Mouse (Mus musculus) frontal cortex, adult (tissue): ENCODE data around the gene Atg3.

ENCODE experiments used
- ATAC-seq: cut with Nextera tagmentation; 2 replicates; pipeline ENCODE4 v1.9.2; 2017; ENCODE audit warnings: mild to moderate bottlenecking, moderate library complexity, mixed read lengths; ENCODE audit not compliant: low TSS enrichment

Atg3 gene

GRCm38 (mm10) chr16:45204859-45205670 lies 46.5 kb downstream of the Atg3 start:
- no peak for ATAC-seq

- no peak for ATAC-seq
These were observed 63.4 kb downstream of the Atg3 start for GRCm38 (mm10) chr16:45222016-45222415.

GRCm38 (mm10) chr16:45222771-45223170 lies 64.2 kb downstream of the Atg3 start:
- no peak for ATAC-seq

- ATAC-seq = no peak
These were observed 65.2 kb downstream of the Atg3 start, which contains the start of gene Btla for GRCm38 (mm10) chr16:45223648-45224388. Gene Btla, plus strand, starts transcription at chr16:45224315.

- ATAC-seq = no peak
These were observed 65.9 kb downstream of the Atg3 start for GRCm38 (mm10) chr16:45224431-45225008.

GRCm38 (mm10) chr16:45227002-45227401 lies 68.4 kb downstream of the Atg3 start:
- ATAC-seq = no peak

GRCm38 (mm10) chr16:45231296-45231695 lies 72.7 kb downstream of the Atg3 start:
- ATAC-seq = no peak

GRCm38 (mm10) chr16:45233007-45233406 lies 74.4 kb downstream of the Atg3 start:
- ATAC-seq = no peak
